Mouse (Mus musculus): ENCODE results near the gene Car5a. TPM values are rescaled to one million over a fixed set of nuclear protein-coding genes. Genes with fewer than 3 reads are reported as not detected.

Car5a gene
- polyA plus RNA-seq (2014; fragmentation: Nextera tagmentation; extraction: Ambion mirVana), result not detected in 2 replicates

- Histone ChIP-seq H3K4me3 (replicated peaks; ENCODE audit: low read depth, low read length) (no peak within 1 kb of the TSS), H3K9ac (replicated peaks; ENCODE audit: low read length) (no peak within 1 kb of the TSS), H3K27ac (replicated peaks; ENCODE audit: low read depth, low read length) (no peak within 1 kb of the TSS), H3K27me3 (ENCODE audit: control insufficient read depth, insufficient read depth, low read length) (no peaks in the 10 kb centered on the region), H3K36me3 (ENCODE audit: control insufficient read depth, insufficient read depth, low read length) (no peaks in the 10 kb centered on the region), H3K9me3 (ENCODE audit: control insufficient read depth, low read length) (no peaks in the 10 kb centered on the region), H3K4me2 (ENCODE audit: low read length) (no peak within 1 kb of the TSS), H3K4me1 (ENCODE audit: control insufficient read depth, insufficient read depth, low read length) (peaks cover 18% of the 10 kb centered on the region)
- DNase-seq (no peak), ATAC-seq (ENCODE audit: low FRiP score, low TSS enrichment) (no peak)
Observed at GRCm38 (mm10) chr8:121944831-121945230, at the start of gene Car5a. Gene Car5a (minus strand): TSS chr8:121944904.

GRCm38 (mm10) chr8:121992911-121993310 is 48.2 kb upstream of the Car5a start:
- Histone ChIP-seq H3K36me3 (ENCODE audit: control insufficient read depth, insufficient read depth, low read length) (peaks cover 86% of the 10 kb centered on the region), H3K9ac (replicated peaks; ENCODE audit: low read length) (no peak overlapping the region), H3K4me3 (replicated peaks; ENCODE audit: low read depth, low read length) (no peak overlapping the region), H3K9me3 (ENCODE audit: control insufficient read depth, low read length) (no peaks in the 10 kb centered on the region), H3K4me1 (ENCODE audit: control insufficient read depth, insufficient read depth, low read length) (no peaks in the 10 kb centered on the region), H3K27ac (replicated peaks; ENCODE audit: low read depth, low read length) (no peak overlapping the region), H3K4me2 (ENCODE audit: low read length) (no peak overlapping the region), H3K27me3 (ENCODE audit: control insufficient read depth, insufficient read depth, low read length) (no peaks in the 10 kb centered on the region)
- 88% methylated on average over 4 of the region's 4 CpGs for WGBS
- DNase-seq (no peak), ATAC-seq (ENCODE audit: low FRiP score, low TSS enrichment) (no peak)

- DNase-seq, result no peak
- Histone ChIP-seq H3K36me3 (ENCODE audit: control insufficient read depth, insufficient read depth, low read length) (peaks cover 84% of the 10 kb centered on the region), H3K27me3 (ENCODE audit: control insufficient read depth, insufficient read depth, low read length) (no peaks in the 10 kb centered on the region), H3K27ac (replicated peaks; ENCODE audit: low read depth, low read length) (no peak overlapping the region), H3K4me1 (ENCODE audit: control insufficient read depth, insufficient read depth, low read length) (no peaks in the 10 kb centered on the region), H3K4me3 (replicated peaks; ENCODE audit: low read depth, low read length) (no peak overlapping the region), H3K9ac (replicated peaks; ENCODE audit: low read length) (no peak overlapping the region), H3K9me3 (ENCODE audit: control insufficient read depth, low read length) (no peaks in the 10 kb centered on the region), H3K4me2 (ENCODE audit: low read length) (no peak overlapping the region)
- 89% methylated on average over 7 of the region's 7 CpGs for WGBS
- no peak for ATAC-seq (ENCODE audit: low FRiP score, low TSS enrichment)
Observed at GRCm38 (mm10) chr8:121991611-121992010, 46.9 kb upstream of the Car5a start.

- no peak for DNase-seq
Observed at GRCm38 (mm10) chr8:121990506-121991255, 46.0 kb upstream of the Car5a start.

GRCm38 (mm10) chr8:121987892-121988291 is 43.2 kb upstream of the Car5a start:
- Histone ChIP-seq H3K27ac (replicated peaks; ENCODE audit: low read depth, low read length) (no peak overlapping the region), H3K36me3 (ENCODE audit: control insufficient read depth, insufficient read depth, low read length) (peaks cover 79% of the 10 kb centered on the region), H3K9ac (replicated peaks; ENCODE audit: low read length) (no peak overlapping the region), H3K4me2 (ENCODE audit: low read length) (no peak overlapping the region), H3K4me1 (ENCODE audit: control insufficient read depth, insufficient read depth, low read length) (no peaks in the 10 kb centered on the region), H3K9me3 (ENCODE audit: control insufficient read depth, low read length) (no peaks in the 10 kb centered on the region), H3K27me3 (ENCODE audit: control insufficient read depth, insufficient read depth, low read length) (no peaks in the 10 kb centered on the region), H3K4me3 (replicated peaks; ENCODE audit: low read depth, low read length) (no peak overlapping the region)
- DNase-seq, result no peak
- no peak for ATAC-seq (ENCODE audit: low FRiP score, low TSS enrichment)
- WGBS, result 94% methylated on average over 5 of the region's 5 CpGs

More at GRCm38 (mm10) chr8:121990506-121991255, 46.0 kb upstream of the Car5a start:
- H3K27me3 ChIP-seq (ENCODE audit: control insufficient read depth, insufficient read depth, low read length), result no peaks in the 10 kb centered on the region
- H3K4me1 ChIP-seq (ENCODE audit: control insufficient read depth, insufficient read depth, low read length), result no peaks in the 10 kb centered on the region
- 90% methylated on average over 9 of the region's 9 CpGs for WGBS
- H3K4me3 ChIP-seq (replicated peaks; ENCODE audit: low read depth, low read length), result no peak overlapping the region
- no peak overlapping the region for H3K9ac ChIP-seq (replicated peaks; ENCODE audit: low read length)
- H3K27ac ChIP-seq (replicated peaks; ENCODE audit: low read depth, low read length), result no peak overlapping the region
- H3K9me3 ChIP-seq (ENCODE audit: control insufficient read depth, low read length), result no peaks in the 10 kb centered on the region
- no peak for ATAC-seq (ENCODE audit: low FRiP score, low TSS enrichment)
- H3K36me3 ChIP-seq (ENCODE audit: control insufficient read depth, insufficient read depth, low read length), result peaks cover 78% of the 10 kb centered on the region
- H3K4me2 ChIP-seq (ENCODE audit: low read length), result no peak overlapping the region

- 94% methylated on average over 3 of the region's 3 CpGs for WGBS
- H3K36me3 ChIP-seq (ENCODE audit: control insufficient read depth, insufficient read depth, low read length), result peaks cover 80% of the 10 kb centered on the region
- DNase-seq, result no peak
Observed at GRCm38 (mm10) chr8:121985673-121986072, 41.0 kb upstream of the Car5a start.

GRCm38 (mm10) chr8:121981520-121981895 is 36.8 kb upstream of the Car5a start:
- 77% methylated on average over 7 of the region's 7 CpGs for WGBS
- H3K27me3 ChIP-seq (ENCODE audit: control insufficient read depth, insufficient read depth, low read length), result no peaks in the 10 kb centered on the region
- no peak overlapping the region for H3K4me3 ChIP-seq (replicated peaks; ENCODE audit: low read depth, low read length)
- no peaks in the 10 kb centered on the region for H3K4me1 ChIP-seq (ENCODE audit: control insufficient read depth, insufficient read depth, low read length)
- H3K27ac ChIP-seq (replicated peaks; ENCODE audit: low read depth, low read length), result no peak overlapping the region
- DNase-seq, result no peak
- no peaks in the 10 kb centered on the region for H3K9me3 ChIP-seq (ENCODE audit: control insufficient read depth, low read length)
- H3K4me2 ChIP-seq (ENCODE audit: low read length), result no peak overlapping the region
- H3K9ac ChIP-seq (replicated peaks; ENCODE audit: low read length), result no peak overlapping the region
- no peak for ATAC-seq (ENCODE audit: low FRiP score, low TSS enrichment)
- H3K36me3 ChIP-seq (ENCODE audit: control insufficient read depth, insufficient read depth, low read length), result peaks cover 77% of the 10 kb centered on the region

More at GRCm38 (mm10) chr8:121985673-121986072, 41.0 kb upstream of the Car5a start:
- H3K27me3 ChIP-seq (ENCODE audit: control insufficient read depth, insufficient read depth, low read length), result no peaks in the 10 kb centered on the region
- H3K4me1 ChIP-seq (ENCODE audit: control insufficient read depth, insufficient read depth, low read length), result no peaks in the 10 kb centered on the region
- H3K9me3 ChIP-seq (ENCODE audit: control insufficient read depth, low read length), result no peaks in the 10 kb centered on the region
- no peak overlapping the region for H3K4me3 ChIP-seq (replicated peaks; ENCODE audit: low read depth, low read length)
- no peak overlapping the region for H3K4me2 ChIP-seq (ENCODE audit: low read length)
- no peak overlapping the region for H3K27ac ChIP-seq (replicated peaks; ENCODE audit: low read depth, low read length)
- no peak for ATAC-seq (ENCODE audit: low FRiP score, low TSS enrichment)
- H3K9ac ChIP-seq (replicated peaks; ENCODE audit: low read length), result no peak overlapping the region

GRCm38 (mm10) chr8:121980792-121981519 is 36.3 kb upstream of the Car5a start:
- DNase-seq (no peak), ATAC-seq (ENCODE audit: low FRiP score, low TSS enrichment) (no peak)
- Histone ChIP-seq H3K36me3 (ENCODE audit: control insufficient read depth, insufficient read depth, low read length) (peaks cover 82% of the 10 kb centered on the region), H3K4me1 (ENCODE audit: control insufficient read depth, insufficient read depth, low read length) (no peaks in the 10 kb centered on the region), H3K9ac (replicated peaks; ENCODE audit: low read length) (no peak overlapping the region), H3K9me3 (ENCODE audit: control insufficient read depth, low read length) (no peaks in the 10 kb centered on the region), H3K27ac (replicated peaks; ENCODE audit: low read depth, low read length) (no peak overlapping the region), H3K4me3 (replicated peaks; ENCODE audit: low read depth, low read length) (no peak overlapping the region), H3K27me3 (ENCODE audit: control insufficient read depth, insufficient read depth, low read length) (no peaks in the 10 kb centered on the region), H3K4me2 (ENCODE audit: low read length) (no peak overlapping the region)
- WGBS, result 94% methylated on average over 11 of the region's 11 CpGs

GRCm38 (mm10) chr8:121978670-121979069 is 34.0 kb upstream of the Car5a start:
- no peaks in the 10 kb centered on the region for H3K4me1 ChIP-seq (ENCODE audit: control insufficient read depth, insufficient read depth, low read length)
- H3K9ac ChIP-seq (replicated peaks; ENCODE audit: low read length), result no peak overlapping the region
- peaks cover 88% of the 10 kb centered on the region for H3K36me3 ChIP-seq (ENCODE audit: control insufficient read depth, insufficient read depth, low read length)
- DNase-seq, result no peak
- H3K4me3 ChIP-seq (replicated peaks; ENCODE audit: low read depth, low read length), result no peak overlapping the region
- ATAC-seq (ENCODE audit: low FRiP score, low TSS enrichment), result no peak
- H3K27me3 ChIP-seq (ENCODE audit: control insufficient read depth, insufficient read depth, low read length), result no peaks in the 10 kb centered on the region
- H3K9me3 ChIP-seq (ENCODE audit: control insufficient read depth, low read length), result no peaks in the 10 kb centered on the region
- WGBS, result 97% methylated on average over 13 of the region's 13 CpGs
- no peak overlapping the region for H3K4me2 ChIP-seq (ENCODE audit: low read length)
- no peak overlapping the region for H3K27ac ChIP-seq (replicated peaks; ENCODE audit: low read depth, low read length)

Data from midbrain, embryonic 14.5 days (tissue).